Mouse (Mus musculus): Measurements from ENCODE around the gene Gm3373. TPM values are rescaled to one million over a fixed set of nuclear protein-coding genes. Genes with fewer than 3 reads are reported as not detected.
"Not testable (repeated sequence)": the region's sequence is repeated elsewhere in the genome, so short reads cannot be mapped to it uniquely, and the experiment has no call there.

The Gm3373 gene
- under 1 TPM; 0.59 to 0.66 TPM for total RNA-seq (2021)

DNA sequence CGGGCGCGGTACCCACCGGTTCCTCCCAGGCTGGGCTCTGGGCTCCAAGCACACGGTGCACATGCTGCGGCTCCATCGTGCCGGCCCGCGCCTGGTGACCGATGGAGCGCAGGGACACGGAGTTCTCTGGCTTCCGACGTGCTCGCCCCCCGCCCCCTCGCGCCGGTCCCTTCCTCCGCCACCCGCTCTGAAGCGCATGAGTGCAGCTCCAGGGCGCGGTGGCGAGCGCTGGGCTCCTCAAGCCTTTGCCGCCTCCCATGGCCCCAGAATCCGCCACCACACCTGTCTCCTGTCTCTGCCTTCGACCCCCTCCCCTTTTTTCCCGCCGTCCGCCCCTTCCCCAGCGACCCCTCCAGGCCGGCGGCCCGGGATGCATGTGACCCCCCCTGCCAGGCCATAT lies at the start of gene Gm3373:
Gm3373 (minus strand) TSS at position 101 of the 400 bp plus-strand sequence.
- DNase-seq (ENCODE audit: low spot score in 2 of 2); intact Hi-C loops (cut with DNase I): not testable (repeated sequence)

DNA sequence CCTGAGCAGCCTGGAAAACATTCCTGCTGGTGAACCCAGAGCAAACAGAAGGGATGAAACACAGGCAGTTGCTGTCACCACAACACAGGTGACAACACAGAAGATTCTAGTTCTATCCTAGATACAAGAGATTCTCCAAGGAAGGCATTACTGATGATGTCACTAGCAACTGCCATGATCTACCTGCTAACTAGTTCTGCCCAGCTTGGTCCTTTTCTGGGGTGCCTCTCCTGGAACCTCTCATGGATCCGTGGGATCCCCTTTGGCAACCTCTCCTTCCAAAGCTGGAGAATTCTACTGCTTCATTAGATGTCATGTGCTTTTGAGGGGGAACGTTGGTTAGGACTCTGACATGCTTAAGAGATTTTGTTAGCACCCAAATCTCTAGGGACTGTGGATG lies 54.0 kb downstream of the Gm3373 start, which contains the start of gene Gm9603:
Gm9603 (minus strand) TSS at position 101 of the 400 bp plus-strand sequence.
- DNase-seq (ENCODE audit: low spot score in 2 of 2); intact Hi-C loops (cut with DNase I): not testable (repeated sequence)

Other genes starting within 250 kb of the Gm3373 start
- 1 to 10 TPM in 1 of 2 experiments, under 1 TPM in 1; 0.79 to 1.3 TPM for gene Gm3488, start 239.9 kb downstream of the Gm3373 start, total RNA-seq (2021)
- not detected for gene Gm3532, start 203.1 kb downstream of the Gm3373 start, total RNA-seq (2021)
- gene Gm8265, start 108.5 kb downstream of the Gm3373 start, total RNA-seq (2021) = not detected
- gene Gm9603, start 54.1 kb downstream of the Gm3373 start, total RNA-seq (2021) = not detected
- gene Gm3383, start 66.4 kb upstream of the Gm3373 start, total RNA-seq (2021) = 1 to 10 TPM; 2.9 to 3.0 TPM
- not detected for gene Gm3424, start 88.8 kb upstream of the Gm3373 start, total RNA-seq (2021)
- under 1 TPM; 0.42 to 1.00 TPM for gene Gm8237, start 138.8 kb upstream of the Gm3373 start, total RNA-seq (2021)
- gene Gm3248, start 220.2 kb upstream of the Gm3373 start, total RNA-seq (2021) = under 1 TPM; 0.74 to 0.84 TPM
- gene Gm3453, start 237.6 kb upstream of the Gm3373 start, total RNA-seq (2021) = not detected

Data from left cerebral cortex, postnatal 36 days (tissue).